Mouse (Mus musculus) gastrocnemius, adult 18-20 months (tissue): ENCODE results near the gene Alg2. TPM values are rescaled to one million over a fixed set of nuclear protein-coding genes. Genes with fewer than 3 reads are reported as not detected.

Experiments used
- DNase-seq: peaks from one replicate; pipeline ENCODE4 v3.0.0; 2021; ENCODE audit warnings: low spot score
- long read RNA-seq, 2 experiments: library from polyadenylated mRNA; stranded (forward); transcript quantifications; one replicate each; pipeline ENCODE4 v2.0.0; 2021
- total RNA-seq, 2 experiments: library from RNA; stranded (reverse); gene quantifications; 2 replicates each; pipeline ENCODE4 v1.2.3; 2021

Alg2 gene
- 10 to 100 TPM in 1 of 2 experiments, 1 to 10 TPM in 1; 7.9 to 12.0 TPM for total RNA-seq
- long read RNA-seq, experiment 1, transcript Alg2-201 (2 exons, 3,021 nt) = major isoform, 5 of 5 reads
- long read RNA-seq, experiment 1, partial matches to known transcripts = 0 of 5 reads
- long read RNA-seq, experiment 1, other reads (novel, unspliced or antisense) = 0 of 5 reads
- long read RNA-seq, experiment 2, transcript Alg2-201 (2 exons, 3,021 nt) = major isoform, 19 of 21 reads
- long read RNA-seq, experiment 2, partial matches to known transcripts = 0 of 21 reads
- long read RNA-seq, experiment 2, other reads (novel, unspliced or antisense) = 2 of 21 reads

DNA sequence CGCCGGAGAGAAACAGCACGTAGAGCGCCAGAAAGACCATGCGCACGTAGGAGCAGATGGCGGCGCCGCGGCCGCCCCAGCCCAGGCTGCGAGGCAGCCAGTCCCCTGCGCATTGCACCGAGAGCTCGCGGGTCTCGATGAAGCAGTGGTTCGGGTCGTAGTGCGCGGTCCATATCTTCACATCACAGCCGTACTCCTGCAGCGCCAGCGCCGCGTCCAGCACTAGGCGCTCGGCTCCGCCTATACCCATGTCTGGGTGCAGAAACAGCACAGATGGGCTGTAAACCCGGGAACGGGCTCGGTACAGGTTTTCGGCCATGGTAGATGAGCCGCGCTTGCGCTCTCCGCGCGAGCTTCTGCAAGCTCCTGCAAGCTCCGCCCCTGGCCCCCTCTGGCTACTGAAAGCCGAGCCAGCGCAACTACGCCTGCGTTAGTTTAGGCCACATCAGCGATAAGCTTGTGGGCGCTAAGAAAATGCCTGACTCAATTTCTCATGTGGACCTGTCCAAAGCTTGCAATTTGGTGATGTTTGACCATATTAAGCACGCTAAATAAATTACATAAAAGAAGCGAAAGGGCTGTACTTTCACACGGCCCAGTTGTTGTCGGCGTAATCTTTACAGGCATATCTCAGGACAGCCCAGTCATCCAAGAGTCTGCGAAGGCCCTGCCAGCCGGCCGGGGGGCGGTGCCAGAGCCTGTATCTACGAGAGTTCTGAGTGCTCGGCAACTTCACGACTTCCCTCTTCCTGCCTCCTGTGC is at the start of gene Alg2, which contains the start of gene Sec61b:
Alg2 (minus strand) TSS at position 366 of the 762 bp plus-strand sequence.
Sec61b (plus strand) TSS at position 691 of the 762 bp plus-strand sequence.
- DNase-seq = peak; percentile 97

DNA sequence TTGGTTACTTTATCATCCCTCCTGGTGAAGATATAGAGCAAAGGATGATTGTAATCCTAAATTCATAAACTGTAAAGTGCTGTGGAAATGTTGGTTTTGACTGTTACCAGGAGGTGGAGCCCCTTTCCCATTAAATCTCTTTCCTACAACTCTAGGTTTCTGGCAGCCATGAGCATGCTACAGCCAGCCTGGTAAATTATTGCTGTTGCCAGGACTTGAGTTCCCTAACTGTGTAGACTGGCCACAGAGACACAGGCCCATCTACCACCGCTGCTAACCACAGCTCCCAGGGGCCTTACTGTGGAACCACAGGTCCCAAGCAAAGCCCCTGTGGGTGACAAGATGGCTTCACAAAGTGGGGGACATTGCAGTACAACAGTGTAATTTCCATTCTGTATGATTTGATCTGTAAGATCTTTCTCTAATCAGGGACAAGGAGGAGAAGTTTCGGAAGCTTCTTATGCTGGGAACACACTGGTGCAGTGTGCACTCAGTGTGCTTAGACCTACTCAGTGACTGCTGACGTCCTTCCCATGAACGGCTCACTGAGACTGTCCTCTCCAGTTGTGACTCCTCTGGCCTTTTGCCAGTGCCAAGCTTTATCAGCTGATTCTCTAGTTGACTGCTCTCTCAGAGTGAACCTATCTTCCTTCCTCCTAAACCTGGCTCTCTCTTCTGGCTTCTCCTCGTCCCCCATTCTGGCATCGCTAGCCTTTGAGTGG is 47.9 kb upstream of the Alg2 start:
- DNase-seq = peak; percentile 12

DNA sequence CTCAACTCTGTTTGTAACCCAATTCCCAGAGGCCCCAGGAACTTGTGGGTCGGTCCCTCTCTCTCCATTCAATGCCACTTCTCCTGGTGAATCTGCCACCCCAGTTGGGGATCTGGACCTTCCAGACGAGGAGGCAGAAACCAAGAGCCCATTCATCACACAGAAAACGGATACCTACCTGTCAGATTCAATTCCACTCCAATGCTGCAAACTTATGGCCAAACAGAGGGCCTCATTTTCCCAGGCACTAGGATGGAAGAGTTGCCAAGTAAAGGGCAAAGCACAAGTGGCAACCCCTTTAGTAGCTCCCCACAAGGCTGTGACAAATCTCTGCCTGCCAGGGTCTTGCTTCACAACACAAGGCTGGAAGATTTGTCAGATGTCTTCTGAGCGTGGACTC is 45.9 kb upstream of the Alg2 start:
- no peak for DNase-seq

DNA sequence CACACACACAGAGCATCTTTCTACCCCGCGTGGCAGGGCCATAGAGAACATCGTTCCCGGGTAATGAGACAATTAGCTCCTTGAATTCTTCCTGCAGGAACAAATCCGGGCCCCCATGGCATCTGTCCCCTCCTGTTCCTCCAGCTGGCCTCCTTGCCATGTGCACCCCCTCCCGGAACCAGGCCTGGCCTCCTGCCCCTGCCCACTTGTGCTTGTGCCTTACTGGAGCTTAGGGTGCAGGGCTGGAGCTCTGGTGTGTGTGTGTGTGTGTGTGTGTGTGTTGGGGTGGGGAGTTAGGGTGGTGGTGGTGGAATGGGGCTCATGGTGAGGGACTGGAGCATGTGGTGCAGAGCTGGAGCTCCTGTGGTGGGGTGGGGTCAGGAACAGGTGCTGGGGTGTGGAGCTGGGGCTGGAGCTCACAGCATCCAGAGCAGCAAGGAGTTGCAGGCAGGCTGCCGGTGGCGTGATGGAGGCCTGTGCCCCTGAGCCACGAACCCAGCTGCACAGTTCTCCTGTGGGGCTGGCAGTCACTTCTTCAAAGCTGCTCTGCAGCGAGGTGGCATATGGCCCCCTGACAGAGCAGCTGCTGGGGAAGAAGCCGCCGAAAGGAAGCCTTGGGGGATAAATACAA is 44.5 kb upstream of the Alg2 start:
- no peak for DNase-seq

DNA sequence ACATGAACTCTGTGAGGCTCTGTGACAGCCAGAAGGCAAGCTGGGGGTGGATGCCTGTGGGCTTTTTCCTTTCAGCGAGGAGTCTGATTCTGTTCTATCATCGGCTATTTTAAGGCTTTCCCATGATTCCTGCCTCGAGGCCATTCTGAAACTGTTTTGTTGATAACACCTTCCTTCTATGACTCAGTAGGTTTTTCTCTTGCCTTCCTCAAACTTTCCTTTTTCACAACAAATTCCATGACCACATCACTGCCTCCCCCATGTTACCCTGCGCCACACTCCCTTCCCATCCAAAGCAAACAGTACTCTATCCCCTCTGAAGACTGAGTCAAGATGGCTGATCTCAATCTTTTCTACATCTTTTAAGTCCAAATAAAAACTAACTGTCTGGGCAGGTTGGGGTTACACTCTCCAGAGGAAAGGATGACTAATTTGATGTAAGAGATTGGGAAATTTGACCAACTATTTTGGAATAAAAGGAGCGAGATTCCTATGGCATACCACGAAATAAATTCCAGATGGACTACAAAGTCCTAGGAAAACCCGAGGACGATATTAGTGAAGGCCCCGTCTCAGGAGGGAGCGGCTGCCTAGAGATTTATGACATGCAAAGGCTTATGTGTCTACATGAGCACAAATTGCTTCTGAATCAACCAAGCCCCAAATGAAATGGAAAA is 30.8 kb upstream of the Alg2 start:
- no peak for DNase-seq

DNA sequence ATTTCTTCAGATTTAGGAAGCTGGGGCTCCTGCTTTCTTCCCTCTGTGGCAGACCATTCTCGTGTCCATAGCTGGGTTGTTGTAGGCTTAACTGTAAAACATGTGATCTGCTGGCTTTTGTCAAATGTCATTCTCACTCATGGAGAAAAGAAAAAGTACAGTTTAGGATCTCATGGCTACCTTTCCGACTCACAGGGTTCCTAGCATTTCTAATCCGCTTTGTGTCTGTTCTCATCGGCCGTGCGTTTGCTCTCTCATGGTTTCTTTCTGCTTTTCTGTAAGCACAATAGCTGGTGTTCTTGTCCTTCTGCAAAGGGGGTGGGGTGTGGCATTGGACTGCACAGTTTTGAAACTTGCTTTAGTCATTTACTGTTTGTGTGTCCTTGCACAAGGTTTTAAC is 28.9 kb upstream of the Alg2 start:
- DNase-seq = no peak

DNA sequence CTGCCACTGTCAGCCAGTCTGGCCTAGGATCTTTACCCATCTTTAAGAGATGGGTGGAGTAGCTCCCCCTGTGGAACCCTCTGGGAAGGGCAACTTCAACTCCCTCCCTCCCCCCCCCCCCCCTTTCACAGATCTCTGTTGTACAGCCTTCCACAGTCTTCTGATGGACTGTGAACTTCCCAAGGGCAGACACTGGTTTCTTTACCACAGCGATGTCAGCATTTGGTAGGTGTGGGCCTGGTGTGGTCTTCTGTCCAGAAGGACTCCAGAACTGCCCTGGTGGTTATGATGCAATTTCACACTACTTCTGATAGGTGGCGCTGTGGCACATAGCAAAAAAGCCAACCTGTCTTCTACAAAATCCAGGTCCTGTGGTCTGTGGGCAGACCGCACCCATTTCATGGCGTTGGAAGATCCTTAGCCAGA is 28.4 kb upstream of the Alg2 start:
- DNase-seq = peak; percentile 62

DNA sequence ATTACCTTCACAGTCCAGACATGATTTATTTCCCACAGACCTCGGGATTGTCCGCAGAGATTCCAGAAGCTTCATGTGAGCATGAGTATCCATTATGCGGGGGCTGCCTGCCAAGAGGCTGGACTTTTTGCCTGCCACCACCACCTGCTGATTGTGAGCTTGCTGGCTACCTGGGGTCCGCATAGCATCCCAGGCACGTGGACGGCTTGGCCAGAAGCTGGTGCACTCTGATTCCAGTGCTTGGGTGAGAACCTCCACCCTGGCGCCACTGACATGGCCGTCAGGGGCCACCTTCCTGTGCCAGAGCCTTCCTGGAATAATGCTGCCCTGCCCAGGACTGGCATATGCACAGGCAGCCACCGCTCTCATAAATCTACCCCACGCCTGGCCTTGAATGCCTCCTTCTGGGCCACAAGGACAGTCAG is 25.0 kb upstream of the Alg2 start:
- peak; percentile 78 for DNase-seq

DNA sequence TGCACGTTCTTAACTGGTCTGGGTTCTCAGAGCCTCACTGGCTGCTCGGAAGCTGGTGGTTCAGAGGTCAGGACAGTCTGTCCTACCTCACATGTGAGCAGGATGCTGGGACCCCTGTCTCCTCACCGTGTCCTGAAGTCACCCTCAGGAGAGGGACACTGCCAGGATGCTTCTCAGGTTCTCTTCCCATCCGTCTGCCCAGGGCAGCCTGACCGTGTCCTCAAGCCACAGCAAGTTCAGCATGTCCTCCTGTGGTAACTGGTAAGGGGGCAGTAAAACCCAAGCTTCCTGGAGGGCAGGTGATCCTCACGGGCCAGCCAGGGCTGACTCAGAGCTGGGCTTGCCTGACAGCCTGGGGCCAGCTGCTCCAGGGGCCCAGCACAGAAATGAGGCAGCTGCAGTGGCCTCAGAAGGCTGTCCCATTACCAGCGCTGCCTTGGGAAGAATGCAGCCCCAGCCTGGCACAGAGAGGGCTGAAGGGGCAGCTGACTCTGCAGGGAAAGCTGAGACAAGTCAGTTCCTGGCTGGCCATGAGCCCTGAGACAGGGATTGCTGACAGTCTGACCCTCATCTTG is 23.8 kb upstream of the Alg2 start:
- peak; percentile 87 for DNase-seq

DNA sequence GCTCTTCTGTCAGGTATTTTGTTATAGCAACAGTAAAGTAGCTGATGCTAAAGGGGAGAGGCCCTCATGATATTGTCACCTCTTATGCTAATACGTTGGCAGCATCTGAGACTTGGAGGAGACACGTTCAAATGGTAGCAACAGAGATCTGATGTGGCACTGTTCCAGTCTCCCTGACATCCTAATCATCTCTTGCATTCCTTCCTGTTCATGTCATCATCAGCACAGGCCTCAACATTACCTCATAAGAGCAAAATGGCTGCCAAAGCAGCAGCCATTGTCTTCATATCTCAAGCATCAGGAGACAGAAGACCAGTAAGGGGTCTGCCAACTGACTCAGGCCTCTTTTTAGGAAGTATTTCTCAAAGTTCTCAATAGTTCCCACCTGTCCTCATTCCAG is 20.6 kb upstream of the Alg2 start:
- no peak for DNase-seq

DNA sequence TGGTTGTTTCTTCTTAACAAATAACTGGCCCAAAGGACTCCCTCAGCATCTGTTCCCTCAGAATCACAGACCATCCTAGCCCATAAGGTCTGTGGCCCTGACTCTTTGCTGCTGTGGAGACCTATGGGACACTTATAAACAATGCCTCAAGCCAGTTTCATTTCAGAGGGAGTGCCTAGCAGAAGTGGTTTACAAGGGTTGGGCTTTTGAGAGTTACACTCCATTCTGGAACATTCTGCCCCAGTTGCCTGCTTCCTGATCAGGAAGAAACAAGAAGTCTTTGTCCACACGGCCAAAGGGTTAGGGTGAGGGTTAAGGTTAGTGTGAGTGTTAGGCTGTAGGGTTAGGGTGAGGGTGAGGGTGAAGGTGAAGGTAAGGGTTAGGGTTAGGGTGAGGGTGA is 20.0 kb upstream of the Alg2 start:
- DNase-seq = no peak

DNA sequence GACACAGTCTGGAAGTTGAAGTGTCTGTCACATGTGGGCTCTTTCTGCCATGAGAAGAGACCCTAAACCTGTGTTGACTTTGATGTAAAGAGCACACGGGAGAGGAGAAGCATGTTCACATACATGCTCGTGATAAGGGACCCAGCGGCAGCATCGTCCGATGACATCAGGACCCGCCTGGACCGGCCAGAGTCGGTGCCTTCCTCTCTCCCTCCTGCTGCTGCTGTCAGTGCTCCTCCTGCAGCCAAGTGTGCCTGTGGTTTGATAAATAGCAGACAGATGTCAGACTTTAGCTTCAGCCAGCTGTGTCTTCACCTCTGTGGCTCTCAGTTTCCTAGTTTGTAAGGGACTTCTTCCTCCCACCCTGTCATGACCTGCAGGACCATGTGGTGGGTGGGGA is 19.3 kb upstream of the Alg2 start:
- DNase-seq = no peak

DNA sequence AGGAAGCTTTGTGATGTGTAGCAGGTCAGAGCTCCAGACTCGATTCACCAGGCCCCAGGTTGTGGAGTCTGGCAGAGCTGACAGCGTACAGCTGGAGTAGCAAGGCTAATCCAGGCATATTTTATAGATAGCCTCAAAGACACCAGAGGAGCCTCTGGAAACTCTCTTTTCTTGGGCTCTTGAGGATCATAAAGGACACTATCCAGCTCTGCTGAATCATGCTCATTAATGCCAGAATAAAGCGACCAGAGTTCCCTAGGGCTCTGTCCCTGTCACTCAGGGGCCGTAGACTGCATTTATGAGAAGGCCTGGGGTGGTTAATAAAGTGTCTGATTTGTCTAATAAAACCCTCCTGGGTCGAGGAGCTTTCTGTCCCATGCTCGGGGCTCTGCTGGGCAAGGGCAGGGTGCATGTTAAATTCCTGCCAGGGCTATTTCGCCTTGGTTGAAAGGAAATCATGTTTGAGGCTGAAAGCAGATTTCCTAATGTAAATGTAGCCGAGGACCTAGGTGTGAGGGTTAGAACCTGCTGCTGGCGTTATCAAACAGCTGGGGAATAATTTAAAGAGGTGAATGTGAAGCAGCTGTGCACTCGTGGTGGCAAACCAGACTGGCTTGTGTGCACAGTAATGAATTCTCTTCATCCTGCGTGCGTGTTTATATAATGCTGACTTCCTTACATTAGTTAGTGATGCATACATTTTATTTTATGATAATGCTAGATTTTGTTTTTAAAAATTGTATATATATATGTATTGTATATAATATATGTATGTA is 18.4 kb upstream of the Alg2 start:
- DNase-seq = no peak

DNA sequence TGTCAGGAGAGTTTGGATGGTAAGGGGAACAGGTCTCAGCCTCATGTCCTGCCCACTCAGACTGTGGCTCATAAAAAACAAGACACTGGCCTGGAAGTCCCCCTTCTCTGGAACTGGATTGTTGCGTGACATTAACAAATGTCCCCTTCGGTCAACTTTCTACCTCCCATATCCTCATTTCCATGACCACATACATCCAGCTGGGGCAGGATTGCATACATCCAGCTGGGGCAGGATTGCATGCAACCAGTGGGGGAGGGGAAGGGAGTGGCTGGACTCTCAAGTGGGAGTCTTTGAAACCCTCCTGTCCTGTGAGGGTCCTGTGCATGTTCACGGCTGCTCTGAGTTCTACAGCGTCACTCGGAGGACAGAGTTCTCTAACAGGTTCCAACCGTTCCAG is 17.1 kb upstream of the Alg2 start:
- no peak for DNase-seq

DNA sequence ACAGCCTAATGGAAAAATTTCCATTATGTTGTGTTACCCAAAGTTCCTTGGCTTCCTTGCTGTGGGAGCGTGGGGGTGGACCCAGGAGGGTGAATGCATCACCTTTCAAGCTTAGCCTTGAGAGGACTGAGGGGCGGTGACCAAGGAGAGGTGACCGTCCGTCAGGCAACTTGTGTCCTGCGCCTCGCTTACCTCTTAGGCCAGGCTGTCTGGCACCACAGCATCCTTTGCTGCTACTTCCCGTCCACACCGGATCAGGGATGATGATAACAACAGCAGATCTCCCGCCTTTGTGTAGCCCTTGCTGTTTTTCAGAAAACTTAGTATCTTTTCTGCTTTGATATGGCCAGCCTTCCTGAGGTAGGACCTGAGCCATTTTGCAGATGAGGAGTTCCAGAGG is 6.4 kb upstream of the Alg2 start:
- DNase-seq = no peak

DNA sequence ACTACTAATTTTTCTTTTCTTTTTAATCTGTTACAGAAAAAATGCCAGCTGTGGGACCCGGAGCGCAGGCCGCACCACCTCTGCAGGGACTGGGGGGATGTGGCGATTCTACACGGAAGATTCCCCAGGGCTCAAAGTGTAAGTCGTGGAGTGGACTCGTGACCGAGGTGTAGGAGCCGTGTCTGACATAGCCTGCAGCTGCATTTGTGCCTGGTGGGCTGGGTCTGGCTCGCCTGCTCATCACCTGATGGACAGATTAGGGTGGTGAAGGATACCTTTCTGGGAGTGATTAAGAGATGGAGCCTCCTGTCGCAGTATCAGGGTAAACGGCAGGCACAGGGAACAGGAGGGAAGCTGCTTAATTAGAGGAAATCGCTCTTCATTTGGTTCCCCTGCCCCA is 6.0 kb upstream of the Alg2 start:
- DNase-seq = no peak

DNA sequence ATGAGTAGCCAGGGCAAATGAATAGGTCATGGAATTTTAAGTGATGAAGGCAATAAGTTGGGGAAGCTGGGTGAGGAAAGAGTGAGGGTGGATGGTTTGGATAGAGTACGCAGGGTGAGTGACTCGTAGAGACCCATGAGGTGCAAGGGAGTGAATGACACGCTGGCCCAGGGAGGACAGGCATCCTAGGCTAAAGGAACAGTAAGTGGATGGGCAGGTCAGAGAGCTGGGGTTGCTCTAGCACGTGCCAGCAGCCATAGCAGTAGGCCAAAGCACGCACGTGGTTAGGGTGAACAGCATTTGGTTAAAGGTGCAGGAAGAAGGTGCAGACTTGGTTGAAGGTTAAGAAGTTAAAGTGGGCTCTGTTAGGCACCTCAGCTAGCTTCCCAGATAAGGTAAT is 3.4 kb upstream of the Alg2 start:
- DNase-seq = no peak

DNA sequence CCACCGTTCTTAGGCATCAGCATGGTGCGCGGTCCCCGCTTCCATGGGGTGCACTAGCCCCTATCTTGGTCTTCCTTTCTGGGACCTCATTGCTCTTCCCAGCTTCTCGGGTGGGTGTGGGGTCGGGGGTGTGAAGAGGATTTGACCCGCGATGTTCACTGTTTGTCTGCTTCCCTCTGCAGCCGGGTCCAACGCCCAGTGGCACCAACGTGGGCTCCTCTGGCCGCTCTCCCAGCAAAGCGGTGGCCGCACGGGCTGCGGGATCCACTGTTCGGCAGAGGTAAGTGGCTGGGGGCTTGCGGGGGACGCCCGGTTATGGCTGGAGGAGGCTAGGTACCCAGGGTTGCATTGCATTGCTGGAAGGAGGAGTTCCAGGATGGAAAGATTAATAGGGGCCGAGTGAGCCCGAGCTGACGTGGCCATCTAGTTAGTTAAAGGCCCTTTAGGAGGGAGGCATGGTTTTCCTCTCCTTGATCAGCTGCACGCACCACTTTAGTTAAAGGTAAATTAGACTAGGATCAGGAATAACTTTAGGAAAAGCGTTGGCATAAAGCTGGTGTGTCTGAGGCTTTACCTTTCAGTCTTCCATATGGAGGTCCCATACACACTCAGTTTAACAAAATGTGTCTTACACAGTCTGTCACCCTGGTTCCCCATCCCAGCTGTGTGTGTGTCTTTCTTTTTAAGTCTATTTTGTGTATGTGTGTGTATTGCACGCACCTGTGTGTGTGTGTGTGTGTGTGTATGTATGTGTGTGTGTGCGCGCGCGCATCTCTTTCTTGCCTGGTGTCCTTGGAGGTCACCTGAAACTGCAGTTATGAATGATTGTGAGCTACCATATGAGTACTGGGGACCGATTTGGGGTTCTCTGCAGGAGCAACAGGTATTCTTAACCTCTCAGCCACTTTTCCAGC is 854 bp upstream of the Alg2 start:
- no peak for DNase-seq

DNA sequence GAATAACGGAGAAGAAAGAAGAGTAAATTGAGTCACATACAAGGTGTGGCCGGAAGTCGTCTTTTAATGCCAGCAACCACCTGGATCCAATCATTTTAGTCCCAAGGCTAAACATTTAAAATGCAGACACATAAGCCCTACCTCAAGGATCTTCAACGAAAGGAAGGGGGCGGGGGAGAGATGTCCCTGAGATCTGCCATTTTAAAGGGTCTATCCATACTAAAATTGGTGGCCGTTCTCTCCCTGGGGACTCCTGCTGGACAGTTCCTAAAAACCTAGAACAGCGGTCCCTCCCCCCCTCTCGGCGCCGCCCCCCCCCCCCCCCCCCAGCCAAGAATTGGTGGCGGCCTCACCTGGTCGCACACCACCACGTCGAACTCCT is 556 bp downstream of the Alg2 start:
- no peak for DNase-seq
